Mouse (Mus musculus) forebrain, embryonic 11.5 days (tissue): ENCODE measurements around the gene Fam53b. TPM values are rescaled to one million over a fixed set of nuclear protein-coding genes. Genes with fewer than 3 reads are reported as not detected.
A peak's percentile ranks its signal among the peaks of the same experiment; 100 is the strongest.

Experiments used
- ATAC-seq: fragments of 200-750 bp; cut with Nextera tagmentation; replicated peaks from 2 replicates; pipeline ENCODE4 v1.8.0; 2017; ENCODE audit warnings: moderate TSS enrichment; ENCODE audit not compliant: low FRiP score
- DNase-seq: peaks from one replicate; pipeline ENCODE4 v3.0.0-alpha.2; 2017; ENCODE audit warnings: low spot score
- H3K27ac ChIP-seq: fragments of 300-500 bp; sonication (generic); 2 replicates; pipeline ENCODE4 v1.5.1; 2014; ENCODE audit warnings: low read depth, low read length
- H3K27me3 ChIP-seq: fragments of 300-500 bp; sonication (generic); 2 replicates; pipeline ENCODE4 v1.6.1; 2014; ENCODE audit warnings: mild to moderate bottlenecking, low read length, mixed read lengths; ENCODE audit not compliant: control insufficient read depth, insufficient read depth
- H3K36me3 ChIP-seq: fragments of 300-500 bp; sonication (generic); 2 replicates; pipeline ENCODE4 v1.6.1; 2014; ENCODE audit warnings: mild to moderate bottlenecking, low read length, moderate library complexity, mixed read lengths; ENCODE audit not compliant: control insufficient read depth, insufficient read depth
- H3K4me1 ChIP-seq: fragments of 300-500 bp; sonication (generic); replicated peaks from 2 replicates; pipeline ENCODE4 v1.6.1; 2014; ENCODE audit warnings: low read length, mixed read lengths; ENCODE audit not compliant: control insufficient read depth, insufficient read depth
- H3K4me2 ChIP-seq: fragments of 300-500 bp; sonication (generic); 2 replicates; pipeline ENCODE4 v1.6.1; 2014; ENCODE audit warnings: low read depth, mild to moderate bottlenecking, low read length, moderate library complexity, mixed read lengths; ENCODE audit not compliant: severe bottlenecking
- H3K4me3 ChIP-seq: fragments of 300-500 bp; sonication (generic); 2 replicates; pipeline ENCODE4 v1.5.1; 2014; ENCODE audit warnings: low read depth, low read length
- H3K9ac ChIP-seq: fragments of 300-500 bp; sonication (generic); 2 replicates; pipeline ENCODE4 v1.6.1; 2014; ENCODE audit warnings: low read length
- H3K9me3 ChIP-seq: fragments of 300-500 bp; sonication (generic); 2 replicates; pipeline ENCODE4 v1.6.1; 2016; ENCODE audit warnings: low read length, mixed read lengths; ENCODE audit not compliant: control insufficient read depth
- WGBS: fragments of 180-500 bp; shearing (Covaris S2); extraction: QIAGEN DNeasy Blood & Tissue Kit; methylation state at CpG from one replicate; pipeline ENCODE4 v1.1.7; 2014; 5-methylcytosine and 5-hydroxymethylcytosine counted together
- polyA plus RNA-seq: library from polyadenylated mRNA; unstranded; fragments of >200 nt; fragmentation: Nextera tagmentation; extraction: Ambion mirVana; gene quantifications from 2 replicates; pipeline ENCODE4 v1.2.1, GENCODE M21; 2014

The Fam53b gene
- polyA plus RNA-seq, 1 experiment from 2014 or later, result 44.3 TPM

- H3K27ac ChIP-seq, result peak overlapping the region; percentile 13; the same call in 1 of the 2 replicates
- H3K4me2 ChIP-seq, result no peak overlapping the region
- H3K36me3 ChIP-seq, result no peaks in the 10 kb centered on the region
- 80% methylated on average over 12 of the region's 12 CpGs for WGBS
- no peak overlapping the region for H3K4me3 ChIP-seq
- H3K27me3 ChIP-seq, result no peaks in the 10 kb centered on the region
- ATAC-seq (no peak), DNase-seq (no peak)
- peaks cover 20% of the 10 kb centered on the region for H3K4me1 ChIP-seq
- no peak overlapping the region for H3K9ac ChIP-seq
- H3K9me3 ChIP-seq, result no peaks in the 10 kb centered on the region
Measured at GRCm38 (mm10) chr7:132768498-132769344, 45.0 kb downstream of the Fam53b start.

GRCm38 (mm10) chr7:132767999-132768370, 45.7 kb downstream of the Fam53b start:
- Histone ChIP-seq H3K4me2 (no peak overlapping the region), H3K27ac (peak overlapping the region; percentile 58; the same call in 1 of the 2 replicates), H3K9ac (no peak overlapping the region), H3K4me1 (peaks cover 20% of the 10 kb centered on the region), H3K9me3 (no peaks in the 10 kb centered on the region), H3K36me3 (no peaks in the 10 kb centered on the region), H3K4me3 (no peak overlapping the region), H3K27me3 (no peaks in the 10 kb centered on the region)
- DNase-seq, result no peak
- WGBS, result 84% methylated on average over 4 of the region's 4 CpGs
- ATAC-seq, result peak; percentile 40; the same call in 1 of the 2 replicates

- H3K4me1 ChIP-seq, result peaks cover 20% of the 10 kb centered on the region
- H3K36me3 ChIP-seq, result no peaks in the 10 kb centered on the region
- peak overlapping the region; percentile 12; the same call in 1 of the 2 replicates for H3K4me2 ChIP-seq
- WGBS, result 32% methylated on average over 12 of the region's 12 CpGs
- peak overlapping the region; percentile 58; the same call in 1 of the 2 replicates for H3K27ac ChIP-seq
- DNase-seq, result no peak
- no peaks in the 10 kb centered on the region for H3K27me3 ChIP-seq
- H3K9ac ChIP-seq, result no peak overlapping the region
- no peak overlapping the region for H3K4me3 ChIP-seq
- no peaks in the 10 kb centered on the region for H3K9me3 ChIP-seq
- ATAC-seq, result peak; percentile 74
Measured at GRCm38 (mm10) chr7:132767233-132767998, 46.3 kb downstream of the Fam53b start.

GRCm38 (mm10) chr7:132766235-132766871, 47.3 kb downstream of the Fam53b start:
- H3K36me3 ChIP-seq, result no peaks in the 10 kb centered on the region
- WGBS, result 86% methylated on average over 11 of the region's 11 CpGs
- H3K27me3 ChIP-seq, result no peaks in the 10 kb centered on the region
- DNase-seq (no peak), ATAC-seq (no peak)
- peaks cover 18% of the 10 kb centered on the region for H3K4me1 ChIP-seq
- 0 out of 2 replicates have a peak overlapping the region, but pooled peaks have one; percentile 3 for H3K9ac ChIP-seq
- H3K27ac ChIP-seq, result peak overlapping the region; percentile 58; the same call in 1 of the 2 replicates
- no peak overlapping the region for H3K4me3 ChIP-seq
- no peaks in the 10 kb centered on the region for H3K9me3 ChIP-seq
- no peak overlapping the region for H3K4me2 ChIP-seq

GRCm38 (mm10) chr7:132765629-132766186, 48.0 kb downstream of the Fam53b start:
- no peak overlapping the region for H3K9ac ChIP-seq
- DNase-seq (no peak), ATAC-seq (no peak)
- WGBS, result 72% methylated on average over 3 of the region's 3 CpGs
- H3K9me3 ChIP-seq, result no peaks in the 10 kb centered on the region
- H3K4me3 ChIP-seq, result no peak overlapping the region
- H3K27ac ChIP-seq, result no peak overlapping the region
- H3K36me3 ChIP-seq, result no peaks in the 10 kb centered on the region
- H3K4me2 ChIP-seq, result no peak overlapping the region
- H3K27me3 ChIP-seq, result no peaks in the 10 kb centered on the region
- H3K4me1 ChIP-seq, result peaks cover 18% of the 10 kb centered on the region

GRCm38 (mm10) chr7:132764896-132765491, 48.7 kb downstream of the Fam53b start:
- no peak overlapping the region for H3K4me2 ChIP-seq
- DNase-seq, result no peak
- no peak overlapping the region for H3K9ac ChIP-seq
- no peaks in the 10 kb centered on the region for H3K9me3 ChIP-seq
- no peak for ATAC-seq
- WGBS, result 87% methylated on average over 4 of the region's 4 CpGs
- H3K4me1 ChIP-seq, result peaks cover 18% of the 10 kb centered on the region
- H3K36me3 ChIP-seq, result no peaks in the 10 kb centered on the region
- H3K27ac ChIP-seq, result no peak overlapping the region
- H3K4me3 ChIP-seq, result no peak overlapping the region
- H3K27me3 ChIP-seq, result no peaks in the 10 kb centered on the region

- 89% methylated on average over 4 of the region's 4 CpGs for WGBS
- H3K9ac ChIP-seq, result no peak overlapping the region
- ATAC-seq (no peak), DNase-seq (no peak)
- H3K27me3 ChIP-seq, result no peaks in the 10 kb centered on the region
- no peaks in the 10 kb centered on the region for H3K9me3 ChIP-seq
- H3K4me1 ChIP-seq, result peaks cover 18% of the 10 kb centered on the region
- no peak overlapping the region for H3K27ac ChIP-seq
- H3K36me3 ChIP-seq, result no peaks in the 10 kb centered on the region
- no peak overlapping the region for H3K4me3 ChIP-seq
- H3K4me2 ChIP-seq, result no peak overlapping the region
Measured at GRCm38 (mm10) chr7:132764314-132764713, 49.4 kb downstream of the Fam53b start.

- ATAC-seq (no peak), DNase-seq (no peak)
- no peak overlapping the region for H3K4me3 ChIP-seq
- H3K4me1 ChIP-seq, result peaks cover 18% of the 10 kb centered on the region
- no peaks in the 10 kb centered on the region for H3K9me3 ChIP-seq
- H3K27ac ChIP-seq, result no peak overlapping the region
- WGBS, result 89% methylated on average over 5 of the region's 5 CpGs
- no peaks in the 10 kb centered on the region for H3K36me3 ChIP-seq
- H3K27me3 ChIP-seq, result no peaks in the 10 kb centered on the region
- H3K4me2 ChIP-seq, result no peak overlapping the region
- no peak overlapping the region for H3K9ac ChIP-seq
Measured at GRCm38 (mm10) chr7:132763911-132764310, 49.8 kb downstream of the Fam53b start.
